Mouse (Mus musculus) lung, adult 2 months (tissue): ENCODE data around the gene Myom3.

ENCODE experiments used
- CTCF ChIP-seq: fragments of 200-500 bp; IDR thresholded peaks from 2 replicates; pipeline ENCODE4 v1.5.1; 2011; ENCODE audit warnings: mild to moderate bottlenecking, low read length, control low read depth; ENCODE audit not compliant: insufficient read depth
- POLR2A ChIP-seq: fragments of 200-500 bp; IDR thresholded peaks from 2 replicates; pipeline ENCODE4 v1.6.1; 2011; ENCODE audit warnings: low read depth, mild to moderate bottlenecking, control low read depth, low read length, borderline replicate concordance; ENCODE audit errors: extremely low read depth

GRCm38 (mm10) chr4:135733901-135734300 lies 25.6 kb upstream of the Myom3 start:
- TF ChIP-seq CTCF, result no peak
- no peak for TF ChIP-seq POLR2A
